Mouse (Mus musculus): ENCODE measurements at regions not wholly inside any gene's neighbourhood (a gene's known extent, or its start where the extent isn't known, plus 50 kb on each side); places are given as distances from the start of the nearest gene placed in this dataset.
"Not testable (repeated sequence)": the region's sequence is repeated elsewhere in the genome, so short reads cannot be mapped to it uniquely, and the experiment has no call there.

- ChIA-PET CTCF (interaction anchor here in 1 of 4 experiments (1.5 kb wide), 1 partner anchor 10 kb away, joined by 5 read pairs; no protein-coding TSS in a partner anchor), POLR2A (interaction anchor here in 2 of 4 experiments (0.9 to 23.2 kb wide), 7 partner anchors 8 to 119 kb away, joined by 3 to 369 read pairs (median 3); no protein-coding TSS in a partner anchor)
Observed at GRCm38 (mm10) chr1:181262496-181262895, 50.7 kb upstream of the Wdr26 start.

GRCm38 (mm10) chr1:181263216-181263615 lies 51.4 kb upstream of the Wdr26 start:
- ChIA-PET CTCF (no interaction called here), POLR2A (interaction anchor here in 1 of 4 experiments (0.9 to 23.2 kb wide), 5 partner anchors 9 to 120 kb away, joined by 3 to 369 read pairs (median 3); no protein-coding TSS in a partner anchor)

GRCm38 (mm10) chr1:181270469-181270868 lies 58.7 kb upstream of the Wdr26 start:
- CTCF ChIA-PET = not testable (repeated sequence)
- POLR2A ChIA-PET = interaction anchor here in 2 of 4 experiments (1.3 kb wide), 2 partner anchors 8 to 9 kb away, joined by 3 to 4 read pairs; no protein-coding TSS in a partner anchor

- POLR2A ChIA-PET = interaction anchor here in 2 of 4 experiments (0.5 to 1.3 kb wide), 3 partner anchors 9 to 370 kb away, joined by 3 to 4 read pairs (median 3); no protein-coding TSS in a partner anchor
- CTCF ChIA-PET = interaction anchor here in 1 of 4 experiments (0.7 kb wide), 1 partner anchor 37 kb away, joined by 3 read pairs; no protein-coding TSS in a partner anchor
Observed at GRCm38 (mm10) chr1:181271164-181271563, 59.4 kb upstream of the Wdr26 start.

GRCm38 (mm10) chr1:181271821-181272220 lies 60.0 kb upstream of the Wdr26 start:
- ChIA-PET CTCF (interaction anchor here in 2 of 4 experiments (0.7 to 1.6 kb wide), 3 partner anchors 10 to 239 kb away, joined by 3 to 7 read pairs (median 4); partner anchors contain the start of gene Ccdc121 (in 1 of the 2)), POLR2A (interaction anchor here in 1 of 4 experiments (1.3 to 1.7 kb wide), 2 partner anchors 10 to 11 kb away, joined by 4 to 6 read pairs; no protein-coding TSS in a partner anchor)

GRCm38 (mm10) chr1:181272622-181273296 lies 61.0 kb upstream of the Wdr26 start:
- CTCF ChIA-PET = interaction anchor here (0.5 to 1.8 kb wide), 18 partner anchors 9 to 757 kb away, joined by 3 to 8 read pairs (median 4); partner anchors contain the start of gene Ccdc121 (in 1 of the 4)

DNA sequence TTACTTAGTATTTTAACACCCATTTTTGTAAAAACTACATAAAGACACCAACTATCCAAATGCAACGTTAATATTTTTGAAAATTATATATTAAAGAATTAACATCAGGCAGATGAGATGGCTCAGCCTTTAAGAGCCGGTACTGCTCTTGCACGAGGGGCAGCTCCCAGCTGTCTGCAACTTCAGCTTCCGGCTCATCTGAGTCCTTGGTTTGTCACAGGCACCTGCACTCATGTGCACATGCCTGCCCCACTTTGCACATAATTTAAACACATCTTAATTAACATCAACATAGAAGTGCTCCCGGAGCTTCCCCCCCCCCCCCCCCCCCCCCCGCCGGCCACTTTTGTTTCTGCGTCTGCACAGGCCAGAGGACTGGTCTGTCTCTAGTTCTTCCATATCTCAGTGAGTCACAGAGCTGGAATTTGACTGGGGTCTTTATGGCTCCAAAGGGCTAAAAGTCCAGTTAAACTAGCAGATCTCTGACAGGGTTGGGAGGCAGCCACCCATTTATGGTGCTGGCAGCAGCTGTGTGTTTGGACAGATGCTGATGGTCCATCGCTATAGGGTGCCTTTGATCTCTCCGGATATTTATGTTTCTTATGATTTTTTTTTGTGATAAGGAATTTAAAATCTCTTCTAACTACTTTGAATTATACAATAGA lies 61.9 kb upstream of the Wdr26 start:
- ChIA-PET POLR2A (interaction anchor here in 2 of 4 experiments (0.6 to 1.7 kb wide), 10 partner anchors 11 to 444 kb away, joined by 3 to 7 read pairs (median 4); no protein-coding TSS in a partner anchor), CTCF (interaction anchor here (0.5 to 1.8 kb wide), 11 partner anchors 8 to 756 kb away, joined by 3 to 8 read pairs (median 5); no protein-coding TSS in a partner anchor)

More at GRCm38 (mm10) chr1:181272622-181273296, 61.0 kb upstream of the Wdr26 start:
- POLR2A ChIA-PET = interaction anchor here in 2 of 4 experiments (0.7 to 1.7 kb wide), 7 partner anchors 10 to 117 kb away, joined by 3 to 7 read pairs (median 5); no protein-coding TSS in a partner anchor

- ChIA-PET CTCF (no interaction called here), POLR2A (interaction anchor here in 1 of 4 experiments (0.6 kb wide), 1 partner anchor 600 kb away, joined by 3 read pairs; no protein-coding TSS in a partner anchor)
Observed at GRCm38 (mm10) chr1:181280826-181281225, 69.0 kb upstream of the Wdr26 start.

DNA sequence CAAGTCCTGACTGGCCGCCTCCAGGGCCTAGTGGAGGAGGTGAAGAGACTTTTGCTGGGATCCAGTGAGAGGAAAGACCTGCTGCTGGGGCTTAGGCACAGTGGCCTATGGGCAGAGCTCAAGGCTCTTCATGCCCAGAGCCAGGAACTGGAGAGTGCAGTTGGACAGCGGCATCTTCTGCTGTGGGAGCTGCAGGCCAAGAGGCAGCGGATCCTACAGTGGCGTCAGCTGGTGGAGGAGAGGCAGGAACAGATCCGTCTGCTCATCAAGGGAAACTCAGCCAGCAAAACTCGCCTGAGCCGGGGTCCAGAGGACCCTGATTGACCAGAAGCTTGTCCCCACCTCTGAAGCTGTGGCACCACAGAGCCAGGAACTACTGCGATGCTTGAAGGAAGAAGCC lies 69.4 kb upstream of the Cnih3 start:
- POLR2A ChIA-PET = not testable (repeated sequence)
- CTCF ChIA-PET = interaction anchor here in 1 of 4 experiments (0.6 kb wide), 2 partner anchors 89 to 345 kb away, joined by 3 read pairs; no protein-coding TSS in a partner anchor

- CTCF ChIA-PET = interaction anchor here (0.5 to 1.1 kb wide), 5 partner anchors 10 to 155 kb away, joined by 3 to 5 read pairs (median 3); no protein-coding TSS in a partner anchor
- POLR2A ChIA-PET = not testable (repeated sequence)
Observed at GRCm38 (mm10) chr1:181283539-181283938, 68.9 kb upstream of the Cnih3 start.

- ChIA-PET POLR2A (no interaction called here), CTCF (interaction anchor here (0.6 to 1.1 kb wide), 7 partner anchors 9 to 245 kb away, joined by 3 to 6 read pairs (median 4); no protein-coding TSS in a partner anchor)
Observed at GRCm38 (mm10) chr1:181284301-181285197, 67.9 kb upstream of the Cnih3 start.

DNA sequence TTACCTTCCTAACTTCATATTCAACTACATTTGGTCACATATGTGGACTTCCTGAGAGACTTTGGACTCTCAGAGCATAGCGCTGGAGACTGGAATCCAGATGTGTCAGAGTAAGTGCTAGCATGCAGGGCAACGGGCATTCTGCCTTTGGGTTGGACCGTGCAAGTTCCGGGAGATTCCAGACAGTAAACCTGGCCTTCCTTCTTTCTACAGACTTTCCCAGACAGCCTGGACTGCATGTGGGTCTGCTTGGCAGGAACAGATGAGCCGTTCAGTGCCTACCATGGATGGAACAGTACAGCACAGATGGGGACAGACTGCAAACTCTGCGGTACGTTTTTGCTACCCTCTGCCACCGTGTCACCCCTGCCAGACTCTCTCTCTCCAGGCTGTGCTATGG lies 66.8 kb upstream of the Cnih3 start:
- POLR2A ChIA-PET = no interaction called here
- CTCF ChIA-PET = interaction anchor here in 1 of 4 experiments (0.7 kb wide), 1 partner anchor 94 kb away, joined by 4 read pairs; no protein-coding TSS in a partner anchor

DNA sequence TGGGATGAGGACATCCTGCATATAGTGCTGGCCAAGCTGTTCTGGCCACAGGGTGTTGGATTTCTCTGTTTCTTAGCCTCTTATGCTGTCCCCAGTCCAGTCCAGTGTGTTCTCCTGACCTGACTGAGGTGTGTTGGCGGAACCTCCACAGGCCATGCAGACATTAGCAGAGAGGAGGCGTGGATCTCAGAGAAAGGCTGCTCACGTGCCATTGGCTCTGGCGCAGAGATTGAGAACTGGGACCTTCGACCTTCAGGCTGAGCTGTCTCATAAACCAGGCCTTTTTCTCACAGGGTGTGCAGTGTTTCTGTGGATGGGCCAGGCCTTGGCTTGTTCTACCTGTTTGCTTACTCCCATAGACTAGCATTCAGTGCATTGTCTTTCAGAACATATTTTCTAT lies 66.3 kb upstream of the Cnih3 start:
- POLR2A ChIA-PET = no interaction called here
- CTCF ChIA-PET = no interaction called here

DNA sequence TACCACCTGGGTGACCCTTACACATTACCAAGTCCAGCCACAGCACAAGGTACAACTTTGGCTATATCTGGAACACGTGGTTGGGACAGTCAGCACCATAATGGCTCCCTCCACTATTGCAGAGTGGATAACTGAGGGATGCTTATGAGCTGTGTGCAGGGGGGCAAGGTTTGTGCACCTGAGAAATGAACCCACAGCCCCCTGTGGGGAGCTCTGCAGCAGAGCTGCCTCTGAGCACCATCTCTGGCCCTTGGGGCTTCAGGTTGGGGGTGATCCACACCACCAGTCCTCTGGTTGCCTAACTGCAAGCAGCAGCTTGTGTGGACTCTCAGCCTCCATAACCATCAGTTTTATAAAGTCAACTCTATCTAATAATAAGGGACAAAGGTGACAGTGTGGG lies 65.3 kb upstream of the Cnih3 start:
- ChIA-PET POLR2A (interaction anchor here in 2 of 4 experiments (0.6 kb wide), 2 partner anchors 12 to 13 kb away, joined by 3 to 7 read pairs; no protein-coding TSS in a partner anchor), CTCF (interaction anchor here in 1 of 4 experiments (0.7 kb wide), 1 partner anchor 286 kb away, joined by 4 read pairs; no protein-coding TSS in a partner anchor)

DNA sequence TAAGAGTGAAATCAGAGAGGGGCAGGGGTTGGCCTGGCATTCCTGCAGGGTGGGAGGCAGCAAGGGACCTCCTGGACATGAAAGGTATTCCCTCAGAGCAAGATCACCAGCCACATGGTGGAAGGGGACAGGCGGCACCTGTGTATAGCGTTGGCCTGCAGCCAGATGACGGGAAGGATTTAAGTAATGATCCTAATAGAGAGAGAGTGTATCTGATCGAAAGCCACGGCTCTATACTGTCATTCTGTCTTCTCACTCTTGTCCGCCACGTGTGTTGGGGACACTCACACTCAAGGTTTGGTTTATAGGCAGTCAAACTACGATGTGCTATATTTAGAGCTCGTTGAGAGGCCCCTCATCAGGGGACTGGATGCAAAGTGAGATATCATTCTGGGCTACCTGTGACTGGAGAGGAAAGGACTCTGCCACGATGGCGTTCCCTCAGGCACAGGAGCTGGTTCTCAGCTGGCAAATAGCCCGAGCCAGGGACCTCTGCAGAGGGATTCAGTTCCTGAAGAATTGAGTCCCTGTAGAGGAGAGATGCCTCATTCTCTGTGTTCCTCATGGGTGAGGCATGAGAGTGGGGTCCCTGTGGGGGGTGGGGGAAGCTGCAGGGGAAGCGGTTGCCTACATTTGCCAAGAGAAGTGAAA lies 62.9 kb upstream of the Cnih3 start:
- ChIA-PET POLR2A (interaction anchor here in 1 of 4 experiments (0.6 kb wide), 1 partner anchor 260 kb away, joined by 9 read pairs; no protein-coding TSS in a partner anchor), CTCF (interaction anchor here in 1 of 4 experiments (0.6 kb wide), 1 partner anchor 591 kb away, joined by 4 read pairs; no protein-coding TSS in a partner anchor)

- ChIA-PET POLR2A (interaction anchor here in 1 of 4 experiments (1.6 kb wide), 1 partner anchor 9 kb away, joined by 5 read pairs; no protein-coding TSS in a partner anchor), CTCF (interaction anchor here in 1 of 4 experiments (0.6 kb wide), 1 partner anchor 41 kb away, joined by 3 read pairs; no protein-coding TSS in a partner anchor)
Observed at GRCm38 (mm10) chr1:181291202-181291601, 61.2 kb upstream of the Cnih3 start.

DNA sequence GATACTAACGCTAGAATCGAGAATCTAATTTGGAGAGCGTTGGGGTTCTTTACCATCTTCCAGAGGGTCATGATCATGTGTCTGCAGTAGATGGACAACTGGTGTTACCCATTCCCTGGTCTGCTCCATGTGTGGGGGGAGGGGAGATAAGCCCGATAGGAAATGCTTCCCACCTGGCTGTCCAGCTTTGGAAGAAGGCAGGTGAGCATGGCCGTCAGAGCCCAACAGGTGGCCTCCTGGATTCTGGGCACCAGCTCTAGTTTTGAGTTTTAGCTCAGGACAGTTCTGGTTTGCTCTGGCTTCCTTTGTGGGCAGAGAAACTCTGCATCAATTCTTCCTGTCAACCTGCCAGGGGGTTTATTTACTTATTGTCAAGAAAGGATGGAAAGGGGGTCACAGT lies 60.5 kb upstream of the Cnih3 start:
- CTCF ChIA-PET = no interaction called here
- POLR2A ChIA-PET = interaction anchor here in 1 of 4 experiments (1.1 to 1.6 kb wide), 2 partner anchors 9 to 34 kb away, joined by 4 to 5 read pairs; no protein-coding TSS in a partner anchor
